29 mouse cellular contexts compared by ENCODE assay signal in genomic region chr10:39865509-39865908, GRCm38 (mm10).
"Had no signal": no experiment of that assay in that cellular context is flagged by ENCODE, and none has a peak within 500 bp of the region (broad histone marks: within the 10 kb centered on the region; RNA-seq: fewer than 3 reads in every experiment).

No protein-coding gene starts in this region.

- H3K27ac ChIP-seq: left cerebral cortex, adult 2 months; limb, embryonic 10.5 days; limb, embryonic 12.5 days; limb, embryonic 13.5 days; limb, embryonic 15.5 days; liver, embryonic 14.5 days; liver, embryonic 15.5 days; lung, embryonic 15.5 days; macrophage; midbrain, embryonic 10.5 days; midbrain, embryonic 12.5 days; midbrain, embryonic 13.5 days; midbrain, embryonic 15.5 days; neural tube, embryonic 12.5 days; neural tube, embryonic 13.5 days had no signal

- ATAC-seq: lung, postnatal 0 days; midbrain, embryonic 13.5 days; midbrain, embryonic 15.5 days; midbrain, embryonic 16.5 days had no signal

- H3K9ac ChIP-seq: limb, embryonic 12.5 days; limb, embryonic 13.5 days; limb, embryonic 15.5 days; liver, embryonic 14.5 days; liver, embryonic 15.5 days; lung, embryonic 14.5 days; lung, embryonic 15.5 days; midbrain, embryonic 12.5 days; midbrain, embryonic 13.5 days; midbrain, embryonic 15.5 days; neural tube, embryonic 12.5 days; neural tube, embryonic 13.5 days had no signal

- H3K4me3 ChIP-seq: left cerebral cortex, adult 2 months; limb, embryonic 10.5 days; limb, embryonic 12.5 days; limb, embryonic 13.5 days; limb, embryonic 15.5 days; liver, embryonic 15.5 days; lung, embryonic 15.5 days; megakaryocyte, embryonic 14.5 days; midbrain, embryonic 10.5 days; midbrain, embryonic 12.5 days; midbrain, embryonic 13.5 days; midbrain, embryonic 15.5 days; myocyte; neural tube, embryonic 12.5 days; neural tube, embryonic 13.5 days had no signal

- H3K4me2 ChIP-seq: limb, embryonic 12.5 days; limb, embryonic 13.5 days; limb, embryonic 15.5 days; liver, embryonic 15.5 days; lung, embryonic 14.5 days; lung, embryonic 15.5 days; midbrain, embryonic 11.5 days; midbrain, embryonic 12.5 days; midbrain, embryonic 13.5 days; midbrain, embryonic 15.5 days; neural tube, embryonic 12.5 days; neural tube, embryonic 13.5 days had no signal

- H3K4me1 ChIP-seq: limb, embryonic 10.5 days; limb, embryonic 12.5 days; limb, embryonic 13.5 days; limb, embryonic 15.5 days; lung, embryonic 15.5 days; midbrain, embryonic 10.5 days; midbrain, embryonic 12.5 days; midbrain, embryonic 13.5 days; midbrain, embryonic 15.5 days; neural tube, embryonic 12.5 days; neural tube, embryonic 13.5 days had no signal

- DNase-seq: left cerebral cortex, postnatal 4 days; lung, adult 18-20 months; lung, adult 2 months; lung, embryonic 14.5 days; lung, postnatal 10 days; lung, postnatal 14 days; lung, postnatal 36 days; lung, postnatal 4 days; midbrain, embryonic 14.5 days had no signal

- H3K27me3 ChIP-seq: limb, embryonic 12.5 days; limb, embryonic 13.5 days; limb, embryonic 15.5 days; liver, embryonic 15.5 days; lung, embryonic 15.5 days; megakaryocyte, embryonic 14.5 days; midbrain, embryonic 12.5 days; midbrain, embryonic 13.5 days; midbrain, embryonic 15.5 days; neural tube, embryonic 12.5 days; neural tube, embryonic 13.5 days had no signal

- H3K9me3 ChIP-seq: limb, embryonic 10.5 days; limb, embryonic 12.5 days; limb, embryonic 13.5 days; limb, embryonic 15.5 days; liver, embryonic 15.5 days; lung, embryonic 15.5 days; megakaryocyte, embryonic 14.5 days; midbrain, embryonic 10.5 days; midbrain, embryonic 12.5 days; midbrain, embryonic 13.5 days; midbrain, embryonic 15.5 days; neural tube, embryonic 12.5 days; neural tube, embryonic 13.5 days had no signal
